Mouse (Mus musculus) ES-E14 (cell line): Measurements from ENCODE around the gene Serpina16. TPM values are rescaled to one million over a fixed set of nuclear protein-coding genes. Genes with fewer than 3 reads are reported as not detected.
A peak's percentile ranks its signal among the peaks of the same experiment; 100 is the strongest.

Experiments used
- DNase-seq: peaks from one replicate; pipeline ENCODE4 v3.0.0-alpha.2; 2013; ENCODE audit warnings: low read depth, low spot score
- H3K27ac ChIP-seq: 2 replicates; pipeline ENCODE4 v1.5.1; 2012; ENCODE audit warnings: low read depth, mild to moderate bottlenecking, low read length, moderate library complexity, mixed read lengths; ENCODE audit not compliant: poor library complexity, insufficient read depth, severe bottlenecking
- H3K36me3 ChIP-seq: 2 replicates; pipeline ENCODE4 v1.6.1; 2012; ENCODE audit warnings: mild to moderate bottlenecking, low read length, moderate library complexity, mixed read lengths; ENCODE audit not compliant: control insufficient read depth, poor library complexity, insufficient read depth, severe bottlenecking
- H3K4me1 ChIP-seq, 2 experiments: fragments of 150-350 bp in 1 of 2; sonication (generic) in 1 of 2; 2 replicates each; pipeline ENCODE4 v1.6.1; 2012; ENCODE audit warnings: low read length in 2 of 2, mild to moderate bottlenecking in 1 of 2, mixed read lengths in 1 of 2; ENCODE audit not compliant: control insufficient read depth in 2 of 2, insufficient read depth in 2 of 2, poor library complexity in 1 of 2
- H3K4me3 ChIP-seq, 2 experiments: fragments of 150-350 bp in 1 of 2; sonication (generic) in 1 of 2; 2 replicates each; pipeline ENCODE4 v1.5.1; 2012; ENCODE audit warnings: low read length in 2 of 2, low read depth in 1 of 2, mild to moderate bottlenecking in 1 of 2, mixed read lengths in 1 of 2; ENCODE audit not compliant: insufficient read depth in 1 of 2, poor library complexity in 1 of 2, severe bottlenecking in 1 of 2
- H3K9ac ChIP-seq: 2 replicates; pipeline ENCODE4 v1.6.1; 2012; ENCODE audit warnings: low read depth, mild to moderate bottlenecking, low read length, mixed read lengths; ENCODE audit not compliant: poor library complexity, insufficient read depth, severe bottlenecking
- H3K9me3 ChIP-seq: fragments of 150-350 bp; sonication (generic); 2 replicates; pipeline ENCODE4 v1.6.1; 2012; ENCODE audit warnings: low read depth, mild to moderate bottlenecking, low read length; ENCODE audit not compliant: control insufficient read depth, insufficient read depth
- CHD2 ChIP-seq: IDR thresholded peaks from 2 replicates; pipeline ENCODE4 v1.6.1; 2014; ENCODE audit warnings: mild to moderate bottlenecking, low read depth, low read length, inconsistent platforms
- HCFC1 ChIP-seq: IDR thresholded peaks from 2 replicates; pipeline ENCODE4 v1.6.1; 2012; ENCODE audit warnings: low read length, inconsistent platforms, borderline replicate concordance; ENCODE audit not compliant: insufficient read depth
- MAFK ChIP-seq: IDR thresholded peaks from 2 replicates; pipeline ENCODE4 v1.6.1; 2014; ENCODE audit warnings: mild to moderate bottlenecking, low read depth, low read length, inconsistent platforms; ENCODE audit not compliant: insufficient read depth
- ZC3H11A ChIP-seq: IDR thresholded peaks from 2 replicates; pipeline ENCODE4 v1.6.1; 2012; ENCODE audit warnings: low read depth, mild to moderate bottlenecking, inconsistent platforms, low read length, borderline replicate concordance
- ZNF384 ChIP-seq: IDR thresholded peaks from 2 replicates; pipeline ENCODE4 v1.6.1; 2012; ENCODE audit warnings: low read depth, low read length, inconsistent platforms
- in situ Hi-C, 2 experiments: fragments of 600-800 bp; cut with MboI; formaldehyde crosslinking; loops; one replicate each; pipeline ENCODE4 v1.15.1; 2025; ENCODE audit warnings: low sequenced_read_pairs in 2 of 2, inconsistent platforms in 1 of 2; ENCODE audit not compliant: unreplicated experiment in 2 of 2
- total RNA-seq: library from RNA; depleted of rRNA; stranded (reverse); fragments of 300-350 nt; gene quantifications from 2 replicates; pipeline ENCODE4 v1.2.3, GENCODE M21; 2012; rRNA removed

Gene Serpina16
- total RNA-seq, 1 experiment, result not detected

DNA sequence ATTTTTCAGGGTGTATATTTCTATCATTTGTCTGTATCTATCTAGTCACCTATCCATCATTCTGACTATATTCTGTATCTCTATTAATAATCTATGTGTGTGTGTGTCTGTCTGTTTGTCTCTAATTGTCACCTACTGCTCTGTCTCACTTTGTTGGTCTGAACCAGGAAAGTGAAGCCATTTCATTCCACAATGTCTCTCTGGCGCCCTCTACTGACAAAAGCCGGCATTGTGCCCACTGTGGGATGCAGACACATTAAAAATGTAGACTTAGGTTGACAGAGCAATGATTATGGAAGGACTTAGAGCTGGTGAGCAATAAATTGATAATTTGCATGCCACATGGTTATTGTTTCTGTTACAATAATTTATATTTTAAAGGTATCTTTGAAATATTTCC lies 32.6 kb downstream of the Serpina16 start:
- Histone ChIP-seq H3K4me1 (no peaks in the 10 kb centered on the region), H3K9me3 (no peaks in the 10 kb centered on the region), H3K36me3 (no peaks in the 10 kb centered on the region), H3K27ac (no peak overlapping the region), H3K4me3 (no peak overlapping the region), H3K9ac (no peak overlapping the region)
- TF ChIP-seq MAFK, result no peak
- TF ChIP-seq ZC3H11A, result peak; percentile 44; the same call in 1 of the 2 replicates
- TF ChIP-seq HCFC1, result no peak
- no peak for TF ChIP-seq CHD2
- TF ChIP-seq ZNF384, result no peak
- DNase-seq, result peak; percentile 64
- in situ Hi-C loops, result no loop called here

DNA sequence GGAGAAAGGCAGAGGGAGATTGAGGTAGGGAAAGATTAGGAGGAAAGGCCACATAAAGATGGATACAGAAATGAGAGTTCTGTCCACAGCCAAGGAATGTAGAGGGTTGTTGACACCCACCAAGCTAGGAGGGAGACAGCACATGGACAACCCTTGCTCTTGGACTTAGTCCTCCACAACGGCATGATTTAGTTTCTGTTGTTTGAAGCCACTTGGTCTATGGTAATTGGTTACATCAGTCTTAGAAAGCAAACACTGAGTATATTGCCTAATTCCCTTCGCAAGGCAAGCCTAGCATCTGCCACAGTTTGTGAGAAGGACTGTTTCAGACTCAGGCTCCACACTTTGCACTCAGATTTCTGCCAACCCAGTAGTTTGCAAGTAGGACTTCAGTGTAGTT lies 40.1 kb downstream of the Serpina16 start:
- Histone ChIP-seq H3K9me3 (no peaks in the 10 kb centered on the region), H3K36me3 (no peaks in the 10 kb centered on the region), H3K4me1 (no peaks in the 10 kb centered on the region), H3K9ac (no peak overlapping the region), H3K27ac (no peak overlapping the region), H3K4me3 (no peak overlapping the region)
- in situ Hi-C loops, result no loop called here
- DNase-seq, result no peak
- no peak for TF ChIP-seq ZC3H11A

DNA sequence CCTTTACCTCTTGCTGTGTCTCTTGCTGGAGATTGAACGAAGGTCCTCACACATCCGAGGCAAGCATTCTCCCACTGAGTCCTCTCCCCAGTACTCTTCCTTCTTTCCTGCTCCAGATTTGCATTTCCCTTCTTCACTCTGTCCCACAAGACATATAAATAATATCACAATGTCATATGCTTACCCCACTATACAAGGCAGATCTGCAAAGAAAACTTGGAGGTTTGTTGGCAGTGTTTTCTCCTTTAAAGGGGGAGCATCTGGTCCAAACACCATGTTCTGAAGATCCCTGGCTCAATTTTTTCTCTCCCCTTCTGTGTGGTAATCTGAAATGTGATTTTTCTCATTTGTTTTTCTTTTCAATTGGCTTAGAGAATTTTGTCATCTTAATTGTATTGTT lies 41.5 kb downstream of the Serpina16 start:
- Histone ChIP-seq H3K36me3 (no peaks in the 10 kb centered on the region), H3K4me1 (no peaks in the 10 kb centered on the region), H3K27ac (no peak overlapping the region), H3K9me3 (no peaks in the 10 kb centered on the region), H3K9ac (no peak overlapping the region), H3K4me3 (no peak overlapping the region)
- no peak for DNase-seq
- in situ Hi-C loops, result no loop called here
- no peak for TF ChIP-seq ZNF384
- no peak for TF ChIP-seq MAFK
- TF ChIP-seq ZC3H11A, result no peak
- no peak for TF ChIP-seq CHD2
- no peak for TF ChIP-seq HCFC1

DNA sequence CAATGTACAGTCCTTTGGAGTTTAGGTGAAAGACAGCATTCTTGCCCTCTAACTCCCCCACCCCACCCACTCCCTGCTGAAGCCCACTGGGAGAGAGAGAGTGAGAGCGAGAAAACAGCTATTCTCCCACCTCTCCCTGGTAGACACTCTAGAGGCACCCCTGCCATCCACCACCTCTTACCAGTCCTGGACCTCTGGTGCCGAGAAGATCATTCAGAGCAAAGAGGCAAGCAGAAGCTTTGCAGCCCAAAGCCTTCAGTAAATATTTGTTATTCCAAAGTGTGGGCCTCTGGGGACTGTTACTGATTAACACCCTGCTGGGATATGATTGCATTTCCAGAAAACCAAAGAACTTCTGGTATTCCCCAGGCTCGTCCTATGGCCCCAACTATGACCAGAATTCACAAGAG lies 44.7 kb downstream of the Serpina16 start, which contains the start of gene Serpina10:
TSS of gene Serpina10 (minus strand) at position 242 of the 410 bp plus-strand sequence.
- DNase-seq, result no peak
- in situ Hi-C loops, result no loop called here
- no peak for TF ChIP-seq ZNF384
- no peak for TF ChIP-seq ZC3H11A
- no peak for TF ChIP-seq HCFC1
- no peak for TF ChIP-seq CHD2
- TF ChIP-seq MAFK, result no peak

More for the DNA sequence above, 44.7 kb downstream of the Serpina16 start, which contains the start of gene Serpina10:
- Histone ChIP-seq H3K36me3 (no peaks in the 10 kb centered on the region), H3K4me3 (no peak within 1 kb of the TSS), H3K9ac (no peak within 1 kb of the TSS), H3K4me1 (no peaks in the 10 kb centered on the region), H3K27ac (no peak within 1 kb of the TSS), H3K9me3 (no peaks in the 10 kb centered on the region)

Other genes with a start within 250 kb of the Serpina16 start
- gene Ifi27, start 241.9 kb downstream of the Serpina16 start, total RNA-seq, result 0.48 and 2.1 TPM in 2 replicates
- gene Ifi27l2a, start 232.5 kb downstream of the Serpina16 start, total RNA-seq, result 0.63 and 2.1 TPM in 2 replicates
- 0.58 TPM in 1 of 2 replicates, not detected in the other for gene Ifi27l2b, start 218.9 kb downstream of the Serpina16 start, total RNA-seq
- gene Ppp4r4, start 143.9 kb downstream of the Serpina16 start, total RNA-seq, result 1.2 and 1.7 TPM in 2 replicates
- not detected in 2 replicates for gene Serpina10, start 44.7 kb downstream of the Serpina16 start, total RNA-seq
- not detected in 2 replicates for gene Serpina6, start 18.9 kb downstream of the Serpina16 start, total RNA-seq
- not detected in 2 replicates for gene Serpina1f, start 19.4 kb upstream of the Serpina16 start, total RNA-seq
- gene Serpina1d, start 97.5 kb upstream of the Serpina16 start, total RNA-seq, result not detected in 2 replicates
- gene Serpina1b, start 154.2 kb upstream of the Serpina16 start, total RNA-seq, result not detected in 2 replicates
- not detected in 2 replicates for gene Serpina1a, start 187.4 kb upstream of the Serpina16 start, total RNA-seq
- not detected in 2 replicates for gene Serpina1c, start 228.7 kb upstream of the Serpina16 start, total RNA-seq